Mouse (Mus musculus) stomach, postnatal 0 days (tissue): ENCODE measurements at regions not wholly inside any gene's neighbourhood (a gene's known extent, or its start where the extent isn't known, plus 50 kb on each side); places are given as distances from the start of the nearest gene placed in this dataset.

ENCODE experiments used
- CTCF ChIP-seq: IDR thresholded peaks from 2 replicates; pipeline ENCODE4 v1.5.1; 2016; ENCODE audit warnings: antibody characterized with exemption, low read depth, mild to moderate bottlenecking, moderate library complexity
- EP300 ChIP-seq: optimal IDR thresholded peaks from 2 replicates; pipeline ENCODE3; 2016; ENCODE audit warnings: antibody characterized with exemption

GRCm38 (mm10) chr13:3724313-3724712 is 79.8 kb downstream of the Calml3 start:
- TF ChIP-seq CTCF = no peak
- TF ChIP-seq EP300 = no peak
